Mouse (Mus musculus) embryo, embryonic 10.5 days (tissue): ENCODE results near the gene Gzmm.
A peak's percentile ranks its signal among the peaks of the same experiment; 100 is the strongest.

Source experiments
- DNase-seq: peaks from one replicate; pipeline ENCODE4 v3.0.0-alpha.2; 2015; ENCODE audit warnings: low spot score

The Gzmm gene

GRCm38 (mm10) chr10:79703541-79703940, 14.7 kb downstream of the Gzmm start:
- DNase-seq: no peak

GRCm38 (mm10) chr10:79704065-79704969, 15.5 kb downstream of the Gzmm start, which contains the start of gene Bsg:
Gene Bsg (plus strand): TSS chr10:79704491.
- DNase-seq: peak; percentile 100

- DNase-seq: no peak
These were observed 16.1 kb downstream of the Gzmm start for GRCm38 (mm10) chr10:79704970-79705360.

- no peak for DNase-seq
These were observed 17.1 kb downstream of the Gzmm start for GRCm38 (mm10) chr10:79705951-79706350.

DNA sequence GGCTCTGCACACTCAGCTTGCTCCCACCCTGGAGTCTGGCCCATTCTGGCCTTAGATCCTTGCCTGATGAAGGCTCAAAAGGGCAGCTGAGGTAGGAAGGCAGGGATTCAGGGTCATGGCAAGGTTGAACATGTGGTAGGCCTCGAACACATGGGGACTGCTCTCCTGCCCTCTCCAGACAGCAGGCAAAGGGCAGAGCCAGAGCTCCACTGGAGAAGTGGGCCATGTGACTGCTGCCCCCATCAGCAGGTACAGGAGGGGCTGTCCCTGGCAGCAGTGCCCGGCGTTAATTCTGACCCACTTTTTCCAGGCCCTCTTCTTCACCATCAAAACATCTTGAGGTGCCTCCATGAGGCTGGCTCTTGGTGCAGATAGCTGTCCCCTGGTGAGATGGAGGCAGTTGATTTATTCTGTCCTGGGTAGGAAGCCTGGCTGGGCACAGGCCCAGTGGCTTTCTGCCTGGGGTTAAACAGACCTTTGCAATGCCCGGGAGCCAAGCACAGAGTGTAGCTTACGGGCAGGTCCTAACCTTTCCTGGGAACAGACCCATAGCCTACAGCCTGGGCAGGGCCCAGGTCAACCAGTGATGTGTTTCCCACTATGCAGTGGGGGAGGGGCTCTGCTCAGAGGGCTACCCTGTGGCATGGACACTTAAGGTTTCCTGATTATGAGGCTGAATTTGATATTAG, 17.7 kb downstream of the Gzmm start:
- DNase-seq: no peak

- no peak for DNase-seq
These were observed 18.3 kb downstream of the Gzmm start for GRCm38 (mm10) chr10:79707162-79707561.

GRCm38 (mm10) chr10:79707759-79708158, 18.9 kb downstream of the Gzmm start:
- no peak for DNase-seq

DNA sequence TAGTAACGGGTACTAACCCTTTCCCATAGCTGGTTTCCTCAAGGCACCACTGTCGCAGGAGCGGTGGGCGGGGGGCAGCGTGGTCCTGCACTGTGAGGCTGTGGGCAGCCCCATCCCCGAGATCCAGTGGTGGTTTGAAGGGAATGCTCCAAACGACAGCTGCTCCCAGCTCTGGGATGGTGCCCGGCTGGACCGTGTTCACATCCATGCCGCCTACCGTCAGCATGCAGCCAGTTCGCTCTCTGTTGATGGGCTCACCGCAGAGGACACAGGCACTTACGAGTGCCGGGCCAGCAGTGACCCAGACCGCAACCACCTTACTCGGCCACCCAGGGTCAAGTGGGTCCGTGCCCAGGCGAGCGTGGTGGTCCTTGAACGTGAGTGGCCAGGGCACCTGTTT, 19.8 kb downstream of the Gzmm start:
- no peak for DNase-seq

- no peak for DNase-seq
These were observed 20.5 kb downstream of the Gzmm start for GRCm38 (mm10) chr10:79709307-79709706.

DNA sequence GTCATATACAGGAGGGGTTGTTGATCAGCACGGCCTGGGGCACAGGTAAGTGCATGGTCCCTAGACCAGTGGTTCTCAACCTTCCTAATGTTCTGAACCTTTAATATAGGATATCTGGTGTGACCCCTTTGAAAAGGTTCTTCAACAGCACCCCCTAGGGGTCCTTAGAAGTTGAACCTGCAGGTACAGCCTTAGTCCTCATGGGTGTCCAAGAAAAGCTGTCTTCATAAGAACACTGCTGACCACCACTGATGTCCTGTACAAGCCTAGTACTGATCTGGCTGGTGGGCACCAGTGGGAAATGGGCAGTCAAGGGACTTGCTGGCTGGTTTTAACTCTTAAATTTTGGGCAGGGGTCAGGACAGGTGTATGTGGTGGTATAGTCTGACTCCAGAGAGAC, 23.2 kb downstream of the Gzmm start:
- peak; percentile 53 for DNase-seq

DNA sequence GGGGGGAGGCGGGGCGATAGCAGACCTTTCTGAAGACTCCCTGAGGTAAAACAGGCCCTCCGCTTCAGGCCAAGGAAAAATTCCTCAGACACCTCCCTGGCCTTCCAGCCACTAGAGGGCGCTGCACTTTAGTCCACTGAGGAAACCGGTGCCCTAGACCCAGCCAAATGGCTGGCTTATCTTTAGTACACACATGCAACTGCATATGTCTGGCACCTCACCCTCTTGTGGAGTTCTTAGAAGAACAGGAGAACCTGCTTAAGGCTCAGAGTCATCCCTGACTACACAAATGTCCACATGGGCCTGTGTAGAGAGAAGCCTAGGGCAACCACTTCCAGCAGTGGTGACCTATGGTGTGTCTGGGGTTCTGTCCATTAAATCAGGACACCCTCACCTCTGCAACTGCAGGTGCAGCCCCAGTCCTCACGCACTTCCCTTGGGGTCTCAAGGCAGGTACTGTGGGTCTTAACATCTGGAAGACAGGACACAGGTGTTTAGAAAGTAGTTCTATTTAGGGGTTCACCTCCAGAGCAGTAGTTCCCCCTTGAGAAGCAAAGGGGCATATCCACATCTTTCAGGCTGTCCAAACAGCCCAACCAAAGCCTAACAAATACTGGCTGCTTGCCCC, 23.8 kb downstream of the Gzmm start:
- DNase-seq: peak; percentile 88

- no peak for DNase-seq
These were observed 24.3 kb downstream of the Gzmm start for GRCm38 (mm10) chr10:79713163-79713562.

GRCm38 (mm10) chr10:79714996-79715395, 26.2 kb downstream of the Gzmm start:
- DNase-seq: no peak

DNA sequence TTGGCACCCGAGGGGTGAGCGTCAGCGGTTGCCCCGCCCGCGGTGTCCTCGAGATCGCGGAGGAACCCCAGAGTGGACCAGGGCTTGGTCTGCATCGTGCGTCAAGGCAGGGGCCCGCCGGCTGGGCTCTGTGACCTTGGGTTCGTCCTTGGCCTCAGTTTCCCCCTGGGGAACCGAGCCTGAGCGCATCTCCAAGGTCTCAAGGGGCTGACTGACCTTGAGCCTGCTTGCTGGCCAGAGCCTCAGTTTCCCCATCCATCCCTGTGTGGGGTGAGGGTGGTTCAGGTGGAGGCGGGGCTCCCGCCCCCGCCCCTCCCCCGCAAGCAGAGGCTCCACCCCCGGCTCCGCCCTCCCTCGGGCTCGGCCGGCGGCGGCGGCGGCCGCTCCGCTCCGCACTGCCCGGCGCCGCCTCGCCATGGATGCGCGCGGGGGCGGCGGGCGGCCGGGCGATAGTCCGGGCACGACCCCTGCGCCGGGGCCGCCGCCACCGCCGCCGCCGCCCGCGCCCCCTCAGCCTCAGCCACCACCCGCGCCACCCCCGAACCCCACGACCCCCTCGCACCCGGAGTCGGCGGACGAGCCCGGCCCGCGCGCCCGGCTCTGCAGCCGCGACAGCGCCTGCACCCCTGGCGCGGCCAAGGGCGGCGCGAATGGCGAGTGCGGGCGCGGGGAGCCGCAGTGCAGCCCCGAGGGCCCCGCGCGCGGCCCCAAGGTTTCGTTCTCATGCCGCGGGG, 27.6 kb downstream of the Gzmm start, which contains the start of gene Hcn2:
Gene Hcn2 (plus strand): TSS at position 381 of the 734 bp plus-strand sequence.
- DNase-seq: no peak

GRCm38 (mm10) chr10:79716988-79717355, 28.2 kb downstream of the Gzmm start:
- DNase-seq: no peak

DNA sequence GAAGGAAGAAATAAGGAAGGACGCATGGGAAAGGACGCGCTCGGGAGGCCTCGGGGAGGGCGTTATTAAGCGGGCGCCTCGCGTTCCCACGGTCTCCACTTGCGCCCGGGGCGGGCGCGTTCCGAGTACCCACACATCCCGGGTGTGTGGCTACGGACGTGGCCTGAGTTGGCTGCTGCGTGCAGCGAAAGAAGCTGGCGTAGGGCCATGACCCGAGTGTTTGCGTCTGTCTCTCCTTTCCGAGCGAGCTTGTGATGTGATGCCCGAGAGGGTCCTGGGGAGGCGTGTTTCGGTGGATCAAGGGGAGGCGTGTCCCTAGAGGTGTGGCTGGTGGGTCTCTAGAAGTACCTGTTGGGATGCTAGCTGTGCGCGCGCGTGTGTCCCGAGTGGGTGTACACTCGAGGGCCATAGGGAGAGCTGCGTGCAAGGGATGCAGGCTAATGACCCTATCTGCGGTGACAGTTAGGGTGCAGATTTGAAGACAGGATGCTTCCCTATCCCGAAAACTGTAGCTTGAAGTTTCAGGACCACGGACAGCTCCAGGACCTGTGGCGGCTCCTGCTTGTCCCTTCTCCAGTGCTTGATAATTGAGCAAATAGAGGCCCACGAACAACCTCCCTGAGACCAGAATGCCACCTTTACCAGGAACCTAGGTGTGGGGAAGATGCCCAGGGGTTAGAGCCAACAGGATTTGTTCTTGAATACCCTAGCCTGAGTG, 29.0 kb downstream of the Gzmm start:
- DNase-seq: peak; percentile 91

- DNase-seq: no peak
These were observed 32.3 kb downstream of the Gzmm start for GRCm38 (mm10) chr10:79721089-79721488.

- no peak for DNase-seq
These were observed 34.2 kb downstream of the Gzmm start for GRCm38 (mm10) chr10:79723047-79723446.

DNA sequence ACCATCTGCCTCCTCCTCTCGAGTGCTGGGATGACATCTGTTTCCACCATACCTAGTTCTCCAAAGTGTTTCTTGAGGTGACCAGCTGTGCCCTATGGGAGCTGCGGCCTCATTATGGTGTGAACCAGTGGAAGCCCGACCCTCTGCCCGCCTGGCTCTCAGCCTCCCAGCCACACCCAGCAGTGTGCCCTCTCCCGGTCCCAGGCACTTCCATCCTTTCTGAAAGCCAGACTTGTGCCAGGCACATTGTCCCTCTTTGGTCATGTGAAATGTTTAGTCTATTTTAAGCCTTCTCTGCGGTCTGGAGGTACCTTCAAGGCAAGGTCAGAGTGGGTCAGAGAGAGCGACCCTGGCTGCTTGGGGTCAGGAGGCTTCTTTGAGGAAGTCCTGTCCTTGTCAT, 34.9 kb downstream of the Gzmm start:
- no peak for DNase-seq

- no peak for DNase-seq
These were observed 37.3 kb downstream of the Gzmm start for GRCm38 (mm10) chr10:79726090-79726489.
